Mouse (Mus musculus) spleen, adult 2 months (tissue): ENCODE measurements around the gene Prkcg. TPM values are rescaled to one million over a fixed set of nuclear protein-coding genes. Genes with fewer than 3 reads are reported as not detected.

Experiments used
- DNase-seq, 2 experiments: peaks; one replicate each; pipeline versions ENCODE4 v3.0.0 to v3.0.0-alpha.2; 2012 to 2021; ENCODE audit warnings: low spot score in 2 of 2, low read depth in 1 of 2
- H3K27ac ChIP-seq: fragments of 200-500 bp; 2 replicates; pipeline ENCODE4 v1.5.1; 2012; ENCODE audit warnings: low read length, inconsistent platforms; ENCODE audit not compliant: insufficient read depth
- H3K27me3 ChIP-seq: fragments of 200-500 bp; 2 replicates; pipeline ENCODE4 v1.6.1; 2012; ENCODE audit warnings: mild to moderate bottlenecking, moderate library complexity, low read length, inconsistent platforms; ENCODE audit not compliant: control insufficient read depth, insufficient read depth
- H3K36me3 ChIP-seq: fragments of 200-500 bp; 2 replicates; pipeline ENCODE4 v1.6.1; 2012; ENCODE audit warnings: mild to moderate bottlenecking, low read length, inconsistent platforms; ENCODE audit not compliant: control insufficient read depth, insufficient read depth
- H3K4me1 ChIP-seq: fragments of 200-500 bp; 2 replicates; pipeline ENCODE4 v1.6.1; 2011; ENCODE audit warnings: inconsistent platforms; ENCODE audit not compliant: control insufficient read depth, insufficient read depth, insufficient read length
- H3K4me3 ChIP-seq: fragments of 200-500 bp; 2 replicates; pipeline ENCODE4 v1.5.1; 2011; ENCODE audit warnings: mild to moderate bottlenecking, inconsistent platforms; ENCODE audit not compliant: insufficient read depth, insufficient read length; ENCODE audit errors: extremely low read depth
- CTCF ChIP-seq: fragments of 200-500 bp; IDR thresholded peaks from 2 replicates; pipeline ENCODE4 v1.5.1; 2011; ENCODE audit warnings: mild to moderate bottlenecking, inconsistent platforms; ENCODE audit not compliant: insufficient read depth, insufficient read length, insufficient replicate concordance; ENCODE audit errors: extremely low read depth
- POLR2A ChIP-seq: fragments of 200-500 bp; IDR thresholded peaks from 2 replicates; pipeline ENCODE4 v1.6.1; 2011; ENCODE audit warnings: low read depth, low read length, inconsistent platforms
- WGBS: fragments of 180-500 bp; shearing (Covaris S2); methylation state at CpG from one replicate; pipeline ENCODE4 v1.1.7; 2018; 5-methylcytosine and 5-hydroxymethylcytosine counted together
- polyA plus RNA-seq: library from polyadenylated mRNA; depleted of rRNA; stranded (reverse); fragments of >200 nt; gene quantifications from 2 replicates; pipeline ENCODE4 v1.2.3, GENCODE M21; 2012

Gene Prkcg
- polyA plus RNA-seq, 1 experiment = 5.7 TPM

- Histone ChIP-seq H3K36me3 (peaks cover 13% of the 10 kb centered on the region), H3K27ac (peak overlapping the region; percentile 50; the same call in 1 of the 2 replicates), H3K4me3 (no peak overlapping the region), H3K4me1 (peaks cover 17% of the 10 kb centered on the region; the same call in 1 of the 2 replicates), H3K27me3 (no peaks in the 10 kb centered on the region)
- WGBS = 44% methylated on average over 5 of the region's 5 CpGs
- no peak for TF ChIP-seq POLR2A
- no peak for TF ChIP-seq CTCF
- no peak for DNase-seq
Measured at GRCm38 (mm10) chr7:3295321-3296110, 6.5 kb downstream of the Prkcg start.

DNA sequence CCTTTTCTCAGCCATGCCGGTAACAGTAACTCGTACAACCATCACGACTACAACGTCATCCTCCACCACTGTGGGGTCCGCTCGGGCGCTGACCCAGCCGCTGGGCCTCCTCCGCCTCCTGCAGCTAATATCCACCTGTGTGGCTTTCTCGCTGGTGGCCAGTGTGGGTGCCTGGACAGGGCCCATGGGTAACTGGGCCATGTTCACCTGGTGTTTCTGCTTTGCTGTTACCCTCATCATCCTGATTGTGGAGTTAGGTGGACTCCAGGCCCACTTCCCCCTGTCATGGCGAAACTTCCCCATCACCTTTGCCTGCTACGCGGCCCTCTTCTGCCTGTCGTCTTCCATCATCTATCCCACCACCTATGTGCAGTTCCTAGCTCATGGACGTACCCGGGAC is 7.7 kb downstream of the Prkcg start:
- Histone ChIP-seq H3K27me3 (no peaks in the 10 kb centered on the region), H3K36me3 (peaks cover 13% of the 10 kb centered on the region), H3K27ac (no peak overlapping the region), H3K4me3 (no peak overlapping the region), H3K4me1 (peaks cover 12% of the 10 kb centered on the region; the same call in 1 of the 2 replicates)
- TF ChIP-seq POLR2A (no peak), CTCF (no peak)
- no peak for DNase-seq
- WGBS = 92% methylated on average over 16 of the region's 16 CpGs

DNA sequence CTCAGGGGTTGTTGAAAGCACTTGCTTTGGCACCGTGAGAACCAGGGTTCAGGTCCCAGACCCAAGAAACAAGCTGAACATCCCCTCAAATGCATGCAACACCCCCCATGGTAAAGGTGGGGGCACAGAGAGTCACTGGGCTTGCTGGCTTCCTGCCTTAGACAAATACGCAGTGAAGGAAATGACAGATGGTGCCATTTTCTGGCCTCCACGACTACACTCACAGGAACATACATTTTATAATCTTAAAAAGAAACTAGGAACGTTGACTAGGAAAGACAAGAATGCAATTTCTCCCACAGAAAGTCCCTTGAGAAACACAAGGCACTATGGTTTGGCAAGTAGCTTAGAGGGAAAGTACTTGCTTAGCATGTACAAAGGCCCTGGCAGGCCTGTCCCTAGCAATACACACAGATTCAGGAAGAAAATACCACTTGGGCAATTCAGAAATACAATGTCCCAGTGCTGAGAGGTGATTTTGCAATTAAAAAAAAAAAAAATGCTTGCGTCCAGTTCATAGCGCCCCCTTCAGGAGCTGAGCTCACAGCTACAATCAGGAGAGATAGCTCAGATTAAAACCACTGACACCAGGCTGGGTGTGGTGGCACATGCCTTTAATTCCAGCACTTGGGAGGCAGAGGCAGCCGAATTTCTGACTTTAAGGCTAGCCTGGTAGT is 11.1 kb downstream of the Prkcg start:
- 60% methylated on average over 7 of the region's 7 CpGs for WGBS
- H3K36me3 ChIP-seq = peaks cover 13% of the 10 kb centered on the region
- H3K4me3 ChIP-seq = no peak overlapping the region
- no peak overlapping the region for H3K27ac ChIP-seq
- H3K4me1 ChIP-seq = peaks cover 18% of the 10 kb centered on the region; the same call in 1 of the 2 replicates
- H3K27me3 ChIP-seq = peaks cover 5% of the 10 kb centered on the region
- TF ChIP-seq POLR2A (no peak), CTCF (no peak)
- no peak for DNase-seq

- WGBS = 72% methylated on average over 8 of the region's 8 CpGs
- peaks cover 5% of the 10 kb centered on the region for H3K27me3 ChIP-seq
- H3K4me1 ChIP-seq = peaks cover 17% of the 10 kb centered on the region; the same call in 1 of the 2 replicates
- H3K27ac ChIP-seq = no peak overlapping the region
- H3K36me3 ChIP-seq = peaks cover 13% of the 10 kb centered on the region
- no peak for DNase-seq
- TF ChIP-seq CTCF = no peak
- TF ChIP-seq POLR2A = no peak
- no peak overlapping the region for H3K4me3 ChIP-seq
Measured at GRCm38 (mm10) chr7:3300891-3301627, 12.1 kb downstream of the Prkcg start.

DNA sequence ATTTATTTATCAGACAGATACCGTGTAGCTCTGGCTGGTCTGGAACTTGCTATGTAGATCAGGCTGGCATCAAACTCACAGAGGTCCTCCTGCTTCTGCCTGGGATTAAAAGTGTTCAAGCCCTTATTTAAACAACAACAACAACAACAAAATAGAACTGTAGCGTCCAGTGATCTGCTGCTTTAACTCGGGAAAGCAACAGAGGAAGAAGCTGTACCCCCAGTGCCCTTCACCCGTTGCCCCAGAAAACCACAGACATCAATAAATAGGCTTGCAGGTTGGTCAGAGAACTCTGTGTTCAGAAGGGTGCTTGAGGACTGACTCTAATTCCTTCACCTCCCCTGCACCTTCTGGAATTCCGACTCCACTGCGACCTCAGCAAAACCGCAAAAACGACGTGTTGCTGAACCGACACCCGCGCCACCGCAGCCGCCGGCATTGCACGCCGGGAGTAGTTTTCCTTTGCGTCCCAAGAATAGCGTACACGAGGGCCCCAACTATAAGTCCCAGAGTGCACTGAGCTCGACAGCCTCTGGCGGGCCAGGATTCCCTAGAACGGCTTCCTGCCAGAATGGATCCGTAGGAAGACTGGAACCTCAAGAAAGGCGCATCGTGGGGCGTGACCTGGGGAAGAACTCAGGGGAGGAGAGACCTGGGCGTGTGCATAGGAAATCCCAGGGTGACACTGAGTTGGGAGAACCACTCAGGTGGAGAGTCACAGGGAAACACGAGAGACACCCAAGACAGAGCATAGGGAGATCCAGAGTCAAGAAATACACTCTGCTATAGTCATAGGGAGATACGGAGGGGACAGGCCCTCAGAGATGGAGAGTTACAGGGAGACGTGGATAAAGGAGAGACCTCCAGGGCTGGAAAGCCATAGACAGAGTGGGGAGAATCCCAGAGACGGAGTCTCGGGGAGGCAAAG is 12.9 kb downstream of the Prkcg start:
- H3K4me3 ChIP-seq = peak overlapping the region; percentile 34
- no peak for DNase-seq
- H3K27ac ChIP-seq = no peak overlapping the region
- WGBS = 8% methylated on average over 33 of the region's 33 CpGs
- peaks cover 15% of the 10 kb centered on the region; the same call in 1 of the 2 replicates for H3K4me1 ChIP-seq
- TF ChIP-seq POLR2A = no peak
- no peak for TF ChIP-seq CTCF
- peaks cover 12% of the 10 kb centered on the region for H3K36me3 ChIP-seq
- H3K27me3 ChIP-seq = peaks cover 5% of the 10 kb centered on the region

DNA sequence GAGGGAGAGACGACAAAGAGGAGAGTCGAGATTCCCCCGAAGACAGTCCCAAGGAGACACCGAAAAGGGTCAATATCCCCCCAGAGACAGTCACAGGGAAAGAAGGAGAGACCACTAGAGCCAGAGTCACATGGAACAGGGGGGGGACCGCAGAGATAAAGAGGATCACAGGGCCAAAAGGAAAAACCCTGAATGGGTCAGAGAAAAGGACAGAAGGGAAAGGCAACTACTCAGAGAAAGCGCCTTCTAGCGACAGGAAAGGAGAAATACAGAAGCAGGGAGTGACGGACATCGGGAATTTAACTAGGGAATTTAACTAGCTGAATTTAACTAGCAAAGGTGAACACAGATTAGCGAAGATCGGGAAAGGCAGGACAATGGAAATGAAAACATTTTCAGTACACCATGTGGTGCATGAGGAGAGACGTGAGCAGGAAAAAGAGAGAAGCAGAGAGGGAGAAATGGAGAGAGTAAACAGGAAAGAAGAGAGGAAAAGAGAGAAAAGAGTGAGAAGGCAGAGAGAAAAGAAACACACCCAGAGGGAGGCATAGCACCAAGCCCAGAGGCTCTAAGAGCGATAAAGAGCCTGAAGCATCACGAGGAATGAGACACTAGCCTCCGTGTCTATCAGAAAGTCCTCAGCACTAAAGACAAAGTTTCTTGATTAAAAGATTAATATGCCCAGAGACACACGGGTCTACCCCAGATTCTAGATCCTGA is 13.7 kb downstream of the Prkcg start:
- Histone ChIP-seq H3K4me1 (peaks cover 15% of the 10 kb centered on the region; the same call in 1 of the 2 replicates), H3K27ac (no peak overlapping the region), H3K4me3 (peak overlapping the region; percentile 46), H3K27me3 (peaks cover 5% of the 10 kb centered on the region), H3K36me3 (peaks cover 7% of the 10 kb centered on the region)
- no peak for DNase-seq
- 4% methylated on average over 16 of the region's 16 CpGs for WGBS
- TF ChIP-seq POLR2A = no peak
- no peak for TF ChIP-seq CTCF
